Mouse (Mus musculus) bone marrow macrophage, adult 2 months (primary cell): ENCODE data around the gene Myo1b. TPM values are rescaled to one million over a fixed set of nuclear protein-coding genes. Genes with fewer than 3 reads are reported as not detected.
A peak's percentile ranks its signal among the peaks of the same experiment; 100 is the strongest.

Experiments used
- H3K27ac ChIP-seq: 2 replicates; pipeline ENCODE4 v1.5.1; 2012; ENCODE audit warnings: low read depth, low read length; ENCODE audit not compliant: insufficient read depth
- H3K4me1 ChIP-seq: 2 replicates; pipeline ENCODE4 v1.6.1; 2012; ENCODE audit warnings: low read length; ENCODE audit not compliant: control insufficient read depth, insufficient read depth
- H3K4me3 ChIP-seq: 2 replicates; pipeline ENCODE4 v1.5.1; 2012; ENCODE audit warnings: mild to moderate bottlenecking, low read length, moderate library complexity; ENCODE audit not compliant: insufficient read depth
- CTCF ChIP-seq: IDR thresholded peaks from 2 replicates; pipeline ENCODE4 v1.5.1; 2012; ENCODE audit warnings: low read depth, mild to moderate bottlenecking, low read length, moderate library complexity
- POLR2A ChIP-seq: IDR thresholded peaks from 2 replicates; pipeline ENCODE4 v1.6.1; 2012; ENCODE audit warnings: mild to moderate bottlenecking, low read depth, low read length, borderline replicate concordance
- polyA plus RNA-seq: library from polyadenylated mRNA; stranded (reverse); fragments of >200 nt; gene quantifications from 2 replicates; pipeline ENCODE4 v1.2.4, GENCODE M21; 2012; ENCODE audit not compliant: missing spikeins, insufficient read depth, insufficient read length

The Myo1b gene
- polyA plus RNA-seq: 1.2 and 1.8 TPM in 2 replicates

DNA sequence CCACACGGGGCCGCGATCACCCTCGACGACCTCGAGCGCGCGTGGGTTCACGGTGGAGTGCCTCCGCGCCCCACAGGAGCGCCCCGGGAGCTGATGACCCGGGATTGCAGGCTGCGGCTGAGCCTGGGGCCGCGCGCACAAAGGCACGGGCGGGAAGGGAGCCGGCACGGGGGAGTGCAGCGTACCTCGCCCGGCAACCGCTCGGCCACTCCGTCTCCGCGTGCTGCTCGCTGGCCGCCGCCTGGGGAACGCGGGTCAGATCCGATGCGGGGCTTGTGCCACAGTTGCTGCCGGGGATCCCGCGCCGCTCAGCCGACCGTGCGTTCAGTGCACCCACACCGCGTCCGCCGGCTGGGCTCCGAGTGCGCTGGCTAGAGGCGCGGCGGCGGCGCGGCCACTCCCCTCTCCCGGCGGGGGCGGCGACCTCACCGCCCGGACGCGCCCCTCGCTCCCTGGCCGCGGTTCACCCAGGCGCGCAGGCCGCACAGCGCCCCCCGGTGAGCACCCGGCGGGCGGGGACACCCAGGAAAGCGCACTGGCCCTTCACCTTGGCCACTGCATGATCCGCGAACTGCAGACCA lies at the start of gene Myo1b:
Myo1b (minus strand) TSS at position 496 of the 581 bp plus-strand sequence.
- H3K4me1 ChIP-seq: no peaks in the 10 kb centered on the region; the same call in 1 of the 2 replicates
- no peak within 1 kb of the TSS for H3K27ac ChIP-seq
- TF ChIP-seq CTCF: no peak
- no peak for TF ChIP-seq POLR2A
- H3K4me3 ChIP-seq: peak within 1 kb of the TSS; percentile 51

DNA sequence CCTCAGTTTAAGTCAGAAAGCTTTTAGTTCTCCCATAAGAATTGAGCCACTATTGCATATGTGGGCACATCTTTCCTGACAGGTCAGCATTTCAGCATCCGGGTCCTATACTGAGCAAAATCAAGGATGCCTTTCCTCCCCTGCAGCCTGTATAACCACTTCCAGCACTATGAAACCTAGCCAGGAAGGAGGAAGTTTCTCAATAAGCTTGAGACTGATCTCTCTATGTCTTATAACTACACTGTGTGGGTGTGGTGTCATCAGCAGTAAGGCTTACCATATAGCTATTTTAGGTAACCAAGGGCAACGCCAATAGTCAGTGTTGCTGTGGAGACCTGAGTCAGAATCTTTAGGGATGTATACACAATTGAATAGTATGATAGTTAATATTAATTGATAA lies 48.8 kb upstream of the Myo1b start:
- TF ChIP-seq POLR2A: no peak
- Histone ChIP-seq H3K27ac (no peak overlapping the region), H3K4me1 (no peaks in the 10 kb centered on the region), H3K4me3 (no peak overlapping the region)

DNA sequence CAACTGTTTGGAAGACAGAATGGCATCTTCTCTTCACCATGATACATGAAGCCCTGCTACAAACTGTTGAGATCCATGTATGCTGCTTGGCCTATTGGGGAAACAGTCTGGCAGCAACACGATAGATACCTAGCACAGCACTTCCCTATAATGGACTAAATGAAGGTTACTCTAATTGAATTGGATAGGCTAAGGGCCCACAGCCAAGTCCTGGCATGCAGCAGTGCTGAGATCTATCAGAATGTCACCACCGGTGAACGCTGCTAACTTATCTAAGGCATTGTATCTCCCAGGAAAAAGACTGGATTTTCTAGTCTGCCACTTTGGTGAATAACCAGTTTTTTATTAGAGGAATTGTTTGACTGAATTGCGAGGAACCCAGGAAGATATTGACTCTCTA lies 31.2 kb upstream of the Myo1b start:
- no peak overlapping the region for H3K27ac ChIP-seq
- no peak for TF ChIP-seq POLR2A
- no peak for TF ChIP-seq CTCF
- H3K4me3 ChIP-seq: no peak overlapping the region
- no peaks in the 10 kb centered on the region for H3K4me1 ChIP-seq

DNA sequence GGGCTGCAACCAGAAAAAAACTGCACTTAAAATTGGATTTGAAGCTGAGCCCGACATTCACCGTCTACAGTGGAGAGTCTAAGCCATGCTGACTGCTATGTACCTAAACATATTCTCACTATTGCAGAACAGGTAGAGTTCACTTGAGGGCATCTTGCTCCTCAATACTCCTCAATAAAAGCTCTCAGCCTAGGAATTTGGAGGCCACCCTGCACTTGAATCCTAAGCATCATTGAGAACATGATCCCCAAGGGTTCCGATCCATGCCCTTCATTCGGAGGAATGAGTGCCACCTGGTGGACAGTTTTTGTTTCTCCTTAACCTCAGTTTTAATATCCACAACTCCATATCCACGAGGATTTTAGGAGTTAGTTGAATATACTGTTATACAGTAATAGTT lies 28.9 kb upstream of the Myo1b start:
- Histone ChIP-seq H3K4me3 (no peak overlapping the region), H3K4me1 (no peaks in the 10 kb centered on the region)
- TF ChIP-seq CTCF (no peak), POLR2A (no peak)

DNA sequence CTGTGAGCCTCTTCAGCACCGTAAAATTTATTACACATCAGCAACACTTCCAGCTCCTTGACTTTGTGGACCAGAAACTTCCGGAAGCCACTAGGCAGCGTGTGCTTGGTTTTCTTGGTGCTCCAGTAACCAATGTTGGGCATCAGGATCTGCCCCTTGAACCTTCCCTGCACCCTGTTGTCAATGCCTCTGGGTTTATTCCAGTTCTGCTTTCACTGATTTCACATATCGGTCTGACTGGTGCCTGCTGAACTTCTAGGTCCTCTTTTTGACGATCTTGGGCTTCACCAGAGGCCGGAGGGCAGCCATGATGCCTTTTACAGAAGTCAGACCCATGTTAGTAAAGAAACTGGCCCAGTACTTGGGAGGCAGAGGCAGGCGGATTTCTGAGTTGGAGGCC lies 22.5 kb upstream of the Myo1b start:
- Histone ChIP-seq H3K4me1 (peaks cover 20% of the 10 kb centered on the region), H3K4me3 (no peak overlapping the region), H3K27ac (no peak overlapping the region)
- no peak for TF ChIP-seq POLR2A
- TF ChIP-seq CTCF: no peak

More for the DNA sequence above, 28.9 kb upstream of the Myo1b start:
- H3K27ac ChIP-seq: no peak overlapping the region

DNA sequence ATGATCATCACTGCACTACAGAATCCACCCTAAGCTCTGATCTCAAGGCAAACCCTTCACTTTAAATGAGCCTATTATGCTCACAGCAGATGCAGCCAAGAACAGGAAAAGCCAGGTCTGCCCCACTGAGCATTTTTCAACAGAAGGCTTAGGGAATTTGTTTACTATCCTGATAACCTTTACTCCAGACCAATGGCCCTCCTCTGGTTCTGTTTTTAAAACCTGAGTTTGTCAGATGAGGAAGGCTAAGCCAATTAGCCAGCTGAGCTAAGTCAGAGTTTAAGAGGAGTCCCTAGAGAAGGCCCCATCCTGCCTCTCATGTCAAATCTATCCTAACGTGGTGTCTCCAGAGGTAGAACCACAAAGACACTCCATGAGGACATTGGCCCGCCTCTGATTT lies 19.1 kb upstream of the Myo1b start:
- TF ChIP-seq POLR2A: no peak
- no peak for TF ChIP-seq CTCF
- H3K4me3 ChIP-seq: no peak overlapping the region
- peak overlapping the region; percentile 45 for H3K27ac ChIP-seq
- peaks cover 42% of the 10 kb centered on the region for H3K4me1 ChIP-seq

DNA sequence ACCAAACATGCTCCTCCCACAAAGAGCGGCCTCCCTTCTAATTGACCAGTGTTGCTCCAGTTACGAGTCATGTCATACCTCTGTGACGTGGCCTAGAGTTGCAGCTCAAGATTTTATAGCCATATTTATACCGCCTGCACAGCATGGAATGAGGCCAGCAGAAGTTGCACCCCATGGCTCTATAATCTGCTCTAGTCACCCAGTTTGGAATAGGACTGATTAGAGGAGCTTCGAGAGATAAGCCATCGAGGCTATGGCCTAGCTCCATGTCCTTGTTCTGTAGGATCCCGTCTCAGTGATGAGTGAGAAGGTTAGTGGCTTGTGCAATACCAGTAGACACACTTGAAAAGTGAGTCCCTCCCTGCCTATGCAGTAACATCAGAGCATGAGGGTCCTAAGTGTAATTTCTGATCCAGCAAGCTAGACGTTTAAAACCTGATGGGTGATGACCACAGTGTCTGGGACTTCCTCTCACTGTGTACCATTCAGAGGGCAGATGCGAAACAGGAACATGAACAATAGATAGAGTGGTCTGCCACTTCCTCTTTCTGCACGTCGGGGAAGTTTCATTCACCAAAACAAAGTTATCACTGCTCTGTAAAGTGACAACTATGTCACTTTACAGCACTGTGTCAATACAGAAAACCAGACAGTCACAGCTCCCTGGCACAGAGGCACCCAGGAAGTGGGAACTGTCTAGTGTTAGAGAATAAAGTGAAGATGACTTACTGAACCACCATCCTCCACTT lies 18.5 kb upstream of the Myo1b start:
- Histone ChIP-seq H3K27ac (peak overlapping the region; percentile 45), H3K4me1 (peaks cover 48% of the 10 kb centered on the region), H3K4me3 (no peak overlapping the region)
- TF ChIP-seq POLR2A (no peak), CTCF (no peak)

DNA sequence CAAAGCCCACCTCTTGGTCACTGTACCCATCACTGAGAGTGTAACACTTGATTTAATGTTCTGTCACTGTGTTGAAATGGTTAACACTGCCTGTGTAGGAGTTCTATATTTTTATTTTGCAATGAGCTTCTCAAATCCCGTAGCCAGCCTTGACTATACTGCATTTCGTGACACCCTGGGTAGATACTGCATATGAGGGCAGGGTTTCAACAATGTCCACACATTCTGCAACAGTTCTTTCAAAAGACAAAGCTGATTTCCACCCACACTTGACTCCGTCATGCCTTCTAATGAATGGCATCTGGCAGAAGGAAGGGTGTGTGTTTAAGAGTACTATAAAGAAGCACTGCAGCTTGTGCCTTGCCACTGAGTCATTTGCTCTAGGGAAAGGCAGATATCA lies 17.0 kb upstream of the Myo1b start:
- no peak for TF ChIP-seq CTCF
- TF ChIP-seq POLR2A: no peak

DNA sequence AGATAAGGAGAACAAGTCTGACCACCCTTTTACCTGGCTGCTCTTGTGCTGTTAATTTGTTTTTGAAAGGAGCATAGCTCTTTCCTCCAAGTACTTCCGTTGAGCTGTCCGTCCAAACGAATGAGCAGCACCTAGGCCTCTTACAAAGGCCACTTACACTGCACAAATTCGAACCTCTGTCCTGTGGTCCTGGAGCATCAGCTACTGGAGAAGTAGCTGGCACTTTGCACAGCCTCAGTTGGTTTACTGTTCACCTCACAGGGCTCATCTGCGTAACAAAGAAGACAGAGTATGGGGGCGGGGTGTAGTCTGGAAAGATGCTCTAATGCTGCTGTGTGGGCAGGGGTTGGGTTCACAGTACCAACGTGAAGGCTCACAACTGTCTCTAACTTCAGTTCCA lies 15.7 kb upstream of the Myo1b start:
- H3K4me1 ChIP-seq: peaks cover 46% of the 10 kb centered on the region
- H3K27ac ChIP-seq: no peak overlapping the region
- TF ChIP-seq CTCF (no peak), POLR2A (no peak)
- no peak overlapping the region for H3K4me3 ChIP-seq

More for the DNA sequence above, 17.0 kb upstream of the Myo1b start:
- H3K4me3 ChIP-seq: no peak overlapping the region
- H3K27ac ChIP-seq: no peak overlapping the region
- peaks cover 46% of the 10 kb centered on the region for H3K4me1 ChIP-seq

DNA sequence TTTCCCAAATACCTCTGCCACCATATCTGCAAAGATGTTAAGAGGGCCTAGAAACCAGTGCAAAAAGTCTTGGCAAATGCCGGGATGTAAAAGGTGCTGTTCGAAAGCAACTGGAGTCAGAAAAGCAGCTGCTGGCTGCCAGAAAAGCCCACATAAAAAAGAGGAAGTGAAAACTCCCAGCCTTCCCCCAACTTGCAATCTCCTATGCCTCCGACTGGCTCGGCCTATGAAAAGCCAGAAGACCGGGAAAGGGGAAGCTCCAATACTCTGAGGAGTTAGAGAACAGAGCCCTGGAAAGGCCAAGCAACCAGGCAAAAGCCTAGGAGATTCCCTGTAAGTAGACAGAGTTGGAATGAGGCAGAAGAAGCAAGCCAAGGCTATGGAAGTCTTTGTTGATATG lies 14.7 kb upstream of the Myo1b start:
- TF ChIP-seq CTCF (no peak), POLR2A (no peak; the same call in 1 of the 2 replicates)
- Histone ChIP-seq H3K27ac (peak overlapping the region; percentile 95), H3K4me3 (no peak overlapping the region), H3K4me1 (peaks cover 46% of the 10 kb centered on the region)
